Mouse (Mus musculus) erythroid progenitor cell, adult 5-6 weeks (primary cell): Measurements from ENCODE around the gene Pik3c2b. TPM values are rescaled to one million over a fixed set of nuclear protein-coding genes. Genes with fewer than 3 reads are reported as not detected.
"Not testable (repeated sequence)": the region's sequence is repeated elsewhere in the genome, so short reads cannot be mapped to it uniquely, and the experiment has no call there.

Experiments
- ATAC-seq: replicated peaks from 2 replicates; pipeline ENCODE4 v1.8.0; 2016; ENCODE audit warnings: moderate number of reproducible peaks, mild to moderate bottlenecking, moderate TSS enrichment, inconsistent platforms; ENCODE audit not compliant: poor library complexity, low FRiP score, severe bottlenecking
- total RNA-seq, 2 experiments: library from RNA; stranded (forward) in 1 of 2; stranded (reverse) in 1 of 2; fragments of 150-400 nt in 1 of 2; fragments of 186-747, 209-891 nt in 1 of 2; gene quantifications; 2 replicates each; pipeline versions ENCODE4 v1.2.3 to v1.2.4; 2015 to 2017; ENCODE audit warnings: low replicate concordance in 2 of 2

The Pik3c2b gene
- total RNA-seq, 2 experiments from 2014 or later, result 0.23 to 2.9 TPM

DNA sequence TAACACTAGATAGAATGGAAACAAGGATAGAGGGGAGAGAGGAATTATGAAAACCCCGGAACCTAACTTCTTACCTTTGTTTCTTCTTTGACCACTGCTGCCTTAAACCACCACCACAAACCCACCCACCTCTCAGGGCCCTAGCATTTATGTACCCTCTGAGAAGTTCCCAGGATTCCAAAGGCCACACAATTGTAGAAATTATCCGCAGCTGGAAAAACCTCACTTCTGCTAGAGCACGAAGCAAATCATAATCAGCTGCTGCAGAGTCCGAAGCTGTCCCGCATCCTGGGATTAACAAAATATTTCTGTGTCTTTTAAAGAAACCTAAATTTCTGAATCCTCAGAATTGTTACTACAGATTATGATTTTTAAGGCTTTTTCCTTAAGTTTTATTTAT is 15.0 kb upstream of the Pik3c2b start, which contains the start of gene Mdm4:
Mdm4 (minus strand) TSS at position 101 of the 400 bp plus-strand sequence.
- ATAC-seq, result no peak

DNA sequence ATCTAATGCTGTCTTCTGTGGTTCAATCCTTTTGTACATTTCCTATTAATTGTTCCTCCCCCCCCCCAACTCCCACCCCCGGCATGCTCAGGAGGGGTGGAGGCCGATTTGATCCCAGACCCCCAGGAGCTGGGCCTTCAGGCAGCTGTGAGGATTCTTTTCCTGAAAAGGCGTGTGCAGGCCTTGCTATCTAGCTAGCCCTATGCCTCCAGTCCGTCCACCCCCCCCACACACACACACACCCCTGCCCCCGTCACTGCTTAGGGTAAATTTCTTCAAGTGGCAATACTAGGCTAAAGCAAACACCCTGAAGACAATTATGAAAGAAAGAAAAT is 12.5 kb upstream of the Pik3c2b start:
- ATAC-seq, result 0 out of 2 replicates have a peak, but pooled peaks have one; percentile 14

DNA sequence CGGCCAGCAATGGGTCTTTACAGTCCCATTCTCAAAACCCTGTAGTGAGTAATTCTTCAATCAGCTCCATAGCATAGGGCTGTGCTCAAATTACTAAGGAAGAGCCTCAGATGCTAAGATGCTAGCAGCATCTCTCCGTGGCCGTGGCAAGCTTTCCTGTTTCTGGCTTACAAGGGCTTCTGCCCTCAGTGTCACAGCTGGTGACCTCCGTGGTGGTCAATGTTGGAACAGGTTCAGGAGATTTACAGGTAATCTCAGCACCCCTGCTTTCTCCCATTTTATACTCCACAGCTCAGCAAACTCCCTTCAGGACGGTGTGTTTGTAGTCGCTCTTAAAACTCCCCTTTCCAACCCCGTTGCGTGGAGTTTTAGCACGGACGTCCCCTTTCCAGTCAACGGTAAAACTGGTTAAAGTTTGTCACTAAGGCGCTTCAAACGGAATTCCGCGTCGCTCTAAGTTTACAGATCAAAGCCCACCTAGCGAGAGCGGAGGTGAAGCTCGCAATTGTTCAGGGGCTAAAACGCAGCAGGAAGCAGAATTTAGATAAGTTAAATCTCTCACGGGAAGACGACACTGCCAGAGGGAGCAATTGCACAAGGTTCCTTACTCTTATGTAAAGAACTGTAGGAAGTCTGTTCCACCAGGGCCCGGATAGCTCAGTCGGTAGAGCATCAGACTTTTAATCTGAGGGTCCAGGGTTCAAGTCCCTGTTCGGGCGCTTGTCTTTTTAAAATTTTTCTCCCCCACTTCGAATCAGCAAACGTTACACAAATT is 12.0 kb upstream of the Pik3c2b start:
- peak; percentile 62 for ATAC-seq

GRCm38 (mm10) chr1:133034091-133034460 is 11.4 kb upstream of the Pik3c2b start:
- ATAC-seq, result peak; percentile 43

GRCm38 (mm10) chr1:133034682-133035081 is 10.8 kb upstream of the Pik3c2b start:
- not testable (repeated sequence) for ATAC-seq

- ATAC-seq, result peak; percentile 80
Observed at GRCm38 (mm10) chr1:133039505-133039949, 5.9 kb upstream of the Pik3c2b start.

- ATAC-seq, result peak; percentile 82
Observed at GRCm38 (mm10) chr1:133045861-133046440, 484 bp downstream of the Pik3c2b start.

GRCm38 (mm10) chr1:133046441-133046931 is 1.0 kb downstream of the Pik3c2b start:
- ATAC-seq, result no peak

DNA sequence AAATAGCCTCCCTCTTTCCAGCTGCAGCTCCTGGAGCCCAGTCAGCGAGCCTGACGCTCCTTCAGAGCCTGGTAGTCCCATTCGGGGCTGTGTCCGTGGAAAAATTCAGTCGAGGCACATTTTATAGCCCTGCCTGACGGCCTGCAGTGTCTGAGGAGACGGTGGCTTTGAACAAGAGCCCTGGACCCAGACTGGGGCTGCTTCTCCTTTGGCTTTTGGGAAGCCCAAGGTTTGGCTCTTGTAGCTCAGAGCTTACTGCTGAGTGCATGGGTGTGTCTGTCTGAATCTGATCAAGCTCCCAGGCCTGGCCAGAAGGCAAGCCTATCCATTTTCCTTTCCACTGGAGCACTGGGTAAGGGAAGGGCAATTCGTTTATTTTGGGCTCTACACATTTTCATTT is 2.1 kb downstream of the Pik3c2b start:
- ATAC-seq, result no peak

- ATAC-seq, result no peak
Observed at GRCm38 (mm10) chr1:133048690-133049089, 3.2 kb downstream of the Pik3c2b start.

DNA sequence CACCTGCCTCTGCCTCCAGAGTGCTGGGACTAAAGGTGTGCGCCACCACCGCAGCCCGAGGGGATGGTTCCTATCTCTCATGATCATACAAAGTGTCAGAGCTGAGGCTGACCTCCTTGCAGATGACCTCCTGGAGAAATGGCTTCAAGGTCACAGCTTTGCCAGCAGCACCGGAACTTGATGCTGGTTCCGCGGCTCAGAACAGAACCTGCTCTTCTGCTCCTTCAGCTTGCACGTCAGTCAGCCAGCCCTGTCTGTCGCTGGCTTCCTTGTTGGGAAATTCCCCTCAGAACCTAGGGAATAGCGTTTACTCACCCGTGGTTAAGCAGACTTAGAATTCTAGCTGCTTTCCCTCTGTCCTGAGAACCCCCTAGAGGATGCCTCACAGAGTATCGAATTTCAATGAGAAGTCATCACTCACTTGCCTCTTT is 4.5 kb downstream of the Pik3c2b start:
- no peak for ATAC-seq

DNA sequence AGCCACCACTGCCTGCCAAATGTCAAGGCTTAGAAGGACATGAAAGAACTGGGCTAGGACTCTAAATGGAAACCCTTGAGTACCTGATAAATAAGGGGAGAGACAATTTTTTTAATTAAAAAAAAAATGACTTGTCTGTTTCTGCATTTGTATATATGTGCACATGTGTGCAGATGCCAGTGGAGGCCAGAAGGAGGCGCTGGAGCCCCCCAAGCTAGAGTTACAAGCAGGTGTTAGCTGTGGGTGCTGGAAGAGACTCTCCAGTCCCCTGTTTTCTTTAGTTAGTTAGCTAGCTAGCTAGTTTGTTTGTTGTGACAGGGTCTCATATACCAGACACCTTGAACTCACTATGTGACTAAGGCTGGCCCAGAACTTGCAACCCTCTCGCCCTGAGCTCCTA is 6.4 kb downstream of the Pik3c2b start:
- ATAC-seq, result no peak

DNA sequence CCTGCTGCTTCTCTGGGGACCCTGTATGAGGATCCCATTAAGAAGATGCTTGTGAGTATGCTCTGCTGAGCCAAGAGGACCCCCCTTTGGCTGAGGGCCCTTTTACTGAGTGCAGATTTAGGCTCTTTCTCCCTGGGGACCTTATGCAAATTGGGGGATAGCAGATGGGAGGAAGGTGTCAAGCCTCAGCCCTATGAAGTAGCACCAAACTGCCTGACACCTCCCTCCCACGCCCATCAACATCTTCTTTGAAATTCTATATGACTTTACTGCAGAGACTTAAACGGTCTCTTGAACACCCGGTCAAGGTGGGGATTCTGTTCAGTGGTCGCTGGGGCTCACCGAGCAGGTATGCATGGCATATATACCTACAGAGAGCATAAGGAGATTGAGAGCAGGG is 7.6 kb downstream of the Pik3c2b start:
- ATAC-seq, result no peak

DNA sequence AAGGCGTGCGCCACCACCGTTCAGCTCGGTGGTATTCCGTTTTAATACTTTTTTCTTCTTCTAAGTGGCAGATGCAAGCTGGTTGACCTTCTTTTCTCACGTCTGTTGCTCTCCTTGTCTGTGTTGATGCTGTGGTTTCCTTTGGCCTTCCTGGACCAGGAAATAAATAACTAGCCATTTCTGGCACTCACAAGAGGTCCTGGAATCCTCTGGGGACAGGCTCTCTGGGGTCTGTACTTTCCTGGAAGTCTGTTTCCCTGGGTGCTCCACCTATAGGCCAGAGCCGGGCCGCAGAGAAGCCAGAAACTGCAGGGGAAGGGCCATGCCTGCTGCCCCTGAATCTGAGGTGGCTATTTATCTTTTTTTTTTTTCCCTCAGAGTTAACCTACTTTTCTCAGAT is 8.9 kb downstream of the Pik3c2b start:
- ATAC-seq, result no peak

DNA sequence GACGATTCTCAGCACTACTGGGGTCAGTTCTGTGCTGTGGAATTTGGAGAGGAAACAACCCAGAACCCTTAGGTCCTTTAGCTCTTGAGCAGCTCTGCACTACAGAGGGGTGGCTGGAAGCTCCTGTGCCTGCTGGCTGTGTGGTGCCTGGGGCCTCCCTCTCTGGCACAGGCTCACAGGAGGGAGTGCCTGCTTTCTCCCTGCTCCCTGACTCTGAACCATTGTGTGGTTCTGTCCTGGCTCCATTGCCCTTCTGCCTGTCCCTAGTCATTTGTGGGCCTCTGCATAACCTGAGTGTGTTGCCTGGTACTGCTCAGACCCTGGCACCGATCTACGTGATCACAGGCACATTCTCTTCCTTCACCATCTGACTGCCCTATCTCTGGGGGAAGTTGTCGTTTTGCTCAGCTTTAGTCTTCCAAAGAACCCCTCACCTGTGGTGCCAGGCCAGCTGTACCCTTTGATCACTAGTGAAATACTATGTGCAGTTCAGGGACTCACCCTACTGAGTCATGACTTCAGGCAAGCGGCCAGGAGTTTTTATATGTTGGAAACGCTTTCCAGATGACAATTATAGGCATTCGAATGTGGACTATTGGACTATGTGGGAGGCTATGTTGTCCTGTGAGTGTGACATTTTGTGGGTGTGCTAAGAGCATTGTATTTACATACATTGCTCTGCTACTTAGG is 12.0 kb downstream of the Pik3c2b start:
- ATAC-seq, result no peak

GRCm38 (mm10) chr1:133059592-133059991 is 14.1 kb downstream of the Pik3c2b start:
- ATAC-seq, result no peak

DNA sequence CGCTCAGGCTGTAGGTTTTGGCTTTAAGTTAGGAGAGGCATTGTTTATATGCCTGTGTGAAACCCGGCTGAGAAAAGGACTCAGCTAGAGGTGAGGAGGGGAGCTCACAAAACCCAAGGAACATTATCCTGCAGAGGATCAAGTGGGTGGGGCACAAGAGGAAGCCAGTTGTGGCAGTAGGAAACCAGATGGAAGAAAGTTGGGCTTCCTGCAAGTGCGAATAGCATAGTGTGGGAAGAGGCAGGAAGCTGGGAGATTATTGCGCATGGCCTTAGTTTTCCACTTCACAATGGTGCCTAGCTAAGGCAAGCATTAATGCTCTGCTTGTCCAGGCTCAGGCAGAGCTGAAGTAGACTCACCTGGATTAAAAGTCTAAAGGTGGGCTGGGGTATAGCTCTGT is 15.2 kb downstream of the Pik3c2b start:
- no peak for ATAC-seq

DNA sequence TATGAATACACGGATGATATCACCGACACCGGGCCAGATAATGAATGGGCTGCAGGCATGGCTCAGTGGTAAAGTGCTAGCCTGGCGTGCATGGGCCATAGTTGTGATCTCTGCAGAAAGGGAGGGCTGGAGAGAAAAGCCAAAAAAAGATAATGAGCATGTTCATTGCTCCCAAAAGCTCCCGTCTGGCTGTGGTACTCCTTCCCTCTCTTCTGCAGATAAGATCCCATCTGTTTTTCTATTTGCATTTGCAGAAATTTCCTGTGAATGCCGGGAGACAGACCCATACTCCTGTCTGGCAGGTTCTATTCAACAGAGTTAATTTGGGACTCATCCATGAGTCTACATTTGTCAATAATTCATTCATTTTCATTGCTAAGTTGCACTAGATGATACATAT is 17.7 kb downstream of the Pik3c2b start:
- ATAC-seq, result no peak

DNA sequence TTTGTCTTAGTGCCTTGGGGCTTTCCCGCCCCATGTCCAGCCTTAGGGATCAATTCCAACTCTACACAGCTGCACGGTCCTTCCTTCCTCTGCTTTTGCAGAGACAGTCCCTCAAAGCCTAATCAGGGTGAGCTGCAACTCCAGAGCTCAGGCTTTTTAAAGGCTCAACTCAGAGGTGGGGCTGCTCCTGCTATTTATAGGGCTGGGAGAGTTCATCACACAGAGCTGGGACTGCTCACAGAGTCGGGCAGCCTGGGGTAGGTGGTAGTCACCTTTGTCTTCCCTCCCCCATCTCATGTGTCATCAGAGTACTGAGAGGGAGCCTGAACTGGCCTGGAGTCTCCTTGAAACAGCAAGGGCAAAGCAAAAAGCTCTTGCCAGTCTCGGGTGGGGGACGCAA is 22.8 kb downstream of the Pik3c2b start:
- ATAC-seq, result no peak

GRCm38 (mm10) chr1:133068669-133069274 is 23.3 kb downstream of the Pik3c2b start:
- no peak for ATAC-seq
